Mouse (Mus musculus): ENCODE data around the gene Pxylp1. TPM values are rescaled to one million over a fixed set of nuclear protein-coding genes. Genes with fewer than 3 reads are reported as not detected.

The Pxylp1 gene
- polyA plus RNA-seq, 1 experiment, result 6.6 TPM

DNA sequence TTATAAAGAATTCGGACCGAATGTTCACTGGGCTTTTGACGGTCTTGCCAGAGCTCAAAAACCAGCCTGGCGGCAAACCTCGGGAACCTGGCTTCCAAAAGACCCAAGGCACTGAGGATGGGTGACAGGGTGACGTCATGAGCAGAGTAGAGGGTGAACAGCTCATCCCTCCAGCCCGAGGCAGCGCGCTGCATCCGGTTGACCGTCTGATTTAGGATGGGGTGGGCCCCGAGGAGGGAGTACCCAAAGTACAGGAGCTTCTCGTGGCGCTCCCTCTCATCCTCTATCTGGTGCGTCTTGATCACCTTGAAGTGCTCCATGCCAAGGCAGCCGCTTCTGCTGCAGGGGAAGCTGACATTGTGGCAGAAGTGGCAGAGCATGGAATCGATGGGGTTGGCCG lies 67.6 kb downstream of the Pxylp1 start:
- DNase-seq (ENCODE audit: low spot score), result no peak

DNA sequence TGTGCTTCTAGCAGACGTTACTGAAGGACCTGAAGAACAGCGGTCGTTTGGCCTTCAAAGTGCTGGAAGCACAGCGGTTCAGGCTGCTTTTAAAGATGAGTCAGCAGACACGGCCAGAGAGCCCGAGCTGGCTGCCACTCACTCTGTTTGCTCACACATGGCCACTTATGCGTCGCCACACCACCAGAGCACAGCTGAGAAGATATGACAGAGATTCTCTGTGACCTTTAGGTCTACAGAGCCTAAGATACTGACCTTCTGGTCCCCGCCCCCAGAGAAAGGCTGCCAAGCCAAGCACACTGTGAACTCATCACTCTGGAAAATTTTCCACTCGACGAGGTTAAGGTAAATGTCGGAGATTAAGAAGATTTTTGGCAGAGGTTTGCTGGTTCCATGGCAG lies 68.4 kb downstream of the Pxylp1 start:
- DNase-seq (ENCODE audit: low spot score), result no peak

DNA sequence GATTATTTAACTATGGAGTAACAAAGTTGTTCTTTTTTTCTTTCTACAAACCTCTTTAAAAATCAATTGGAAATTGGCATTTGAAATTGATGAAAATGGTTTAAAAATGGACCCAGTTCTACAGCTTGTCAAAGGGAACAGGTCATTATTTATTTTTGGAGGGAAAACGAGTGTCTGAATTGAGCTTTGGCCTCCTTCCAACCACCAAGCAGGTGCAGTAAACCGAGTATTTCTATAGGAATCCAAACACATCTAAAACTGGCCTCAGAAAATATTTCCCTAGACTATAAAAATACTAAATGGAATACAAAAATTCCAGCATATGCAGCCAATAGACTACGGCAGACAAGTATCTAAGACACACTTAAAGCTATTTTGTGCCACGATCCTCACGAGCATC lies 68.9 kb downstream of the Pxylp1 start:
- no peak for DNase-seq (ENCODE audit: low spot score)

DNA sequence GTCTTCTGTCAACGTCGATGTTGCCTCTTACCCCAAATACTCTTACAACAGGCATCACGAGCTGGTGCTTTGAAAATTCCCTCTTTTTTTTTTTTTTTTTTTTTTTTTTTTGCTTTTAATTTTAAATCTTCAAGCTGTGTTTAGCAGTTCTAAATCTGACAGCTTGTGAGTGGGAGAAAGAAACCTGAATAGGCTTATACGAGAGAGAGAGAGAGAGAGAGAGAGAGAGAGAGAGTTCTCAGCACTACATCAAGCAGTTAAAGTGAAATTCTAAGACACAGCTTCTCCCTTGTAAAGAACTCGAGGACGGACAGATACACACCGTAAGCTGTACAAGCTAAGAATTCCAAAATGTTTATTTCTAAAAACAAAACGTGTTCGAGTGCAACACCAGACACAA lies 69.5 kb downstream of the Pxylp1 start:
- no peak for DNase-seq (ENCODE audit: low spot score)

DNA sequence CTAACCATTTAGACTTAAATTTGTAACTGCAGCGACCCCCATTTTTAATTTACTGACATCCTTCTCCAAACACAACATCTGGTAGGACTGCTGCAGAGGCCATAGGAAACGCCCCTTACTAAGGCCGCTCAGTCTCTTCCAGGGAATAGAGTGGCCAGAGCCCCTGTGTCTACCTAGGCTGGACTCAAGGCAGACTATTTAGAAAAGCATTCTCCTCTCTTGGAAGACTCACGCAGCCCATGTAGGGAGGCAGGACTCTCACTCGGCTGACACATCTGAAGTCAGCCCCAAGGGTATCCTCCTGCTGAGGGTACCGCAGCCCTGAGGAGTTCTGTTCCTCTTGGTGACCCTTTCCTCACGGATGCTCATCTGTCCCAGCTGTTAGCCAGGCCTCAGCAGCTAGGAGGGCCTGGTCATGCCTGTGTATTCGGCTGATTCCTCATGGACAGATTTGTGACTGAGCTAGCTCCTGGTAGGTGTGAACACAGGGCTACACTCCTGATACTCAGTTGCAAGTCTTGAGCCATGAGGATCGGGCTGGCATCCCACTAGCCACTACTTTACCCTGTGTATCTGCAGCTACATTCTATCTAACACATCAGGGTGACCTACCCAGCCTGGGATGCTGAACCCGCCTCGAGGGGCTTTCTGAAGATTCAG lies 73.5 kb downstream of the Pxylp1 start:
- no peak for DNase-seq (ENCODE audit: low spot score)

DNA sequence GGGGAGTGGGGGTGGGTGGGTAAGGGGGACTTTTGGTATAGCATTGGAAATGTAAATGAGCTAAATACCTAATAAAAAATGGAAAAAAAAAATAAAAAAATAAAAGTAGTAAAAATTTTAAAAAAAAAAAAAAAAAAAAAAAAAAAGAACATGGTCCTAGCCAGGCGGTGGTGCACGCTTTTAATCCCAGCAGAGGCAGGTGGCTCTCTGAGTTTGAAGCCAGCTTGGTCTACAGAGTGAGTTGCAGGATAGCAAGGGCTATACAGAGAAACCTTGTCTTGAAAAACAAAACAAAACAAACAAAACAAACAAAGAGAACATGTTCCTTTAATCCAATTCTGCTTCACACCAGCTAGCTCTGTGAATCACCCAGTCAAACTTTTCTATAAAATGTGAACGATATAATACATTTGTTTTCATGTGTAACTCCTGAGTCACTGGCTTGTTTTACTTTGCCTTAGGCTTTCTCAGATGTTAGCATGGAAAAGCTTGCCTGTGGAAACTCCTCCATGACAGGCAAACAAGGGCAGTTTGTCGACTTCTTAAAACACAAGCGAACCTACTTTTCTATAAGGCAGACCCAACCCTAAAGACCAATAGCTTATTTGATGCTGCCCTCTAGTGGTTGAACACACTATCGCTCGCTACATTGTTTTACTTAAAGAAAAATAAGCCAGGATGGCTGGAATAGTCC lies 74.2 kb downstream of the Pxylp1 start:
- DNase-seq (ENCODE audit: low spot score), result no peak

DNA sequence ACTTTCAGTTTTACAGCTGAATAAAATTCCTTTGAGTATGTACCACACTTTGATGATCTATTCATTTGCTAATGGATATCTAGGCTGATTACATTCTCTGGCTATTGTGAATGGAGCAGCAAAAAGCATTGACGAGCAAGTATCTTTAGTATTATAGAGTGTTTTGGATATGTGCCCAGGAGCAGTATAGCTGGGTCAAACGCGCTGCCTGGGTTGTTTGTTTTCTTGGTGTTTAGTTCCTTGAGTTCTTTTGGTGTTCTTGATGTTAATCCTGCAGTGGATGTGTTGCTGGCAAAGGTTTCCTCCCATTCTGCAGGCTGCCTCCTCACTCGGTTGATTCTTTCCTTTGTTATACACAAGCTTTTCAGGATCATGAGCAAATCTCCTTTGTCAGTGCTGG lies 80.5 kb downstream of the Pxylp1 start:
- no peak for DNase-seq (ENCODE audit: low spot score)

DNA sequence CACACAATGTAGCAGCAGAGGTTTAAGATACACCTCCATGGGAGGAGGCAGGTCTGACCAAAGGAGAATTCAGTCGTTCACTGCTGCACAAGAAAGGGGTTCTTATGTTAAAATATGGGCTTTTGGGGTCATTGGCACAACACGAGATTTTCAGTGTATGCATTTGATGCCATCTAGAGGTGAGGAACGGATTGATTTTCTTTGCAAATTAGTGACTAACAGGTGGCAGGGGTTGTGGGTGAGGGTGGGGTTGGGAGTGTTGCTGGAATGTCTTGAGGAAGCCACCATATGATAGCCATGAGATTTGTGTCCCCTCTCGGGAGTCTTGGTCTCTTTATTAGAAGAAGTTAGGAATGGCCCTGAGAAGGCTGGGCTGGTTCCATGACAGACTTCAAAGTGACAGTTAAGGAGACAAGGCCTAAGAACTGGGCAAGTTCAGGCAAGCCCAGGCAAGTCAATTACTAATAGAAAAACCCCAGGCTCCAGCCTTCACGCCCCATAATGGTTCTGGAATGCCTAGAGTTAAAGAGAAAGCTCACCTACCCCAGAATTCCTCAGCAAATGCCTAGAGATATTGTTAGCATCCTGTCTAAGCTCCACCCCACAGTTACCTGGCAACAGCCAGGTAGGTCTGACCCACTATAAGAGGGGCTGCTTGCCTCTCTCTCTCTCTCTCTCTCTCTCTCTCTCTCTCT lies 92.2 kb downstream of the Pxylp1 start:
- no peak for DNase-seq (ENCODE audit: low spot score)

DNA sequence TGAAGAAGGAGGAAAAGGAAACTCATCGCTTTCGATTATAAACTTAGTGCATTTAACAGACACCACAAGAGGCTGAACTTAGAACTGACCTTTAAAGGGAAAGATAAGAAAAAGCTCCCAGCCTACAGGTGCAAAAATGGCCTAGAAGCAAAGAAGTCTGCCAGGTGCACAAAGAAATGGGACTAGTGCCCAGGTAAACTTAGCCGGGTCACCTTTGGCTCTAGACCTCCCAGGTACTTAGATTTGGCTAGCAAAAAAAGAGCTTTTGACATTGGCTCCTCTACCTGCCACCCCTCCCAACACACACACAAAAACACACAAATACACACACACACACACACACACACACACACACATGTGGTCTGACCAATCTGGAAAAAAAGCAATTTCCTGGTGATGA lies 95.2 kb downstream of the Pxylp1 start:
- DNase-seq (ENCODE audit: low spot score), result no peak

DNA sequence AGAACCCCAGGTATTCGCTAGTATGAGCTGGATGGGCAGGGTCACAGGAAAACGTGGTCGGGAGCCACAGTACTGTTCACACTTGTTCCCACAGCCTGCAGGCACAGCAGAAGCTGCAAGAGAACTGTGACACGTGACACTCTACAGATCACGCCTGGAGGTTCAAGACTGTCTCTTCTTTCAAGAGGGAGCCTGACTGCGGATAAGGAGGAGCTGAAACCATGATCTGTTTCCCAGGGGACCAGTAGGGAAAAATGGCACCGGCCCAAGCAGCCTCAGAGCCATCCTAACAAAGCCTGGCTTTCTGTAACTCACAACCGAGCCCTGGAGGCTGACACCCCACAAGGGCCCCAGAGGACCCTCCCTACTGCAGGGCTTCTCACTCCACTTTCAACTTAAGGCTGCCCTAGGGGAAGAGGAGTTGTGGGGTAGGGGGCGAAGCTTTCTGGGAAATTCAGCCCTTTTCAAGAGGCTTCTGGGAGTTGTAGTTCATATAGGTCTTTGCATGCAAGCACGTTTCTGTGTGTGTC lies 97.0 kb downstream of the Pxylp1 start:
- no peak for DNase-seq (ENCODE audit: low spot score)

DNA sequence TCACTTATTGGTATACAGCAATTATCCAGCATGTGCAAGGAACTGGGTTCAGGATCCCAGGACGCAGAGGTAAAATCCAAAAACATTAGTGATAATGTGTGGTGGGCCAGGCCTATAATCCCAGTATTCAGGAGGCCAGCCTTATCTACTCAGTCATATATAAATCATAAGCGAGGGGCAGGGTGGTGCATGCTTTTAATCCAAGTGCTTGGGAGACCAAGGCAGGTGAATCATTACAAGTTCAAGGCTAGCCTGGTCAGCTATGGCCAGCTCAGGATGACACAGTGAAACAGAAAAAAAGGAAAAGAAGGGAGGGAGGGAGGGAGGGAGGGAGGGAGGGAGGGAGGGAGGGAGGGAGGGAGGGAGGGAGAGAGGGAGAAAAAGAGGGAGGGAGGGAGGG lies 97.9 kb downstream of the Pxylp1 start:
- no peak for DNase-seq (ENCODE audit: low spot score)

DNA sequence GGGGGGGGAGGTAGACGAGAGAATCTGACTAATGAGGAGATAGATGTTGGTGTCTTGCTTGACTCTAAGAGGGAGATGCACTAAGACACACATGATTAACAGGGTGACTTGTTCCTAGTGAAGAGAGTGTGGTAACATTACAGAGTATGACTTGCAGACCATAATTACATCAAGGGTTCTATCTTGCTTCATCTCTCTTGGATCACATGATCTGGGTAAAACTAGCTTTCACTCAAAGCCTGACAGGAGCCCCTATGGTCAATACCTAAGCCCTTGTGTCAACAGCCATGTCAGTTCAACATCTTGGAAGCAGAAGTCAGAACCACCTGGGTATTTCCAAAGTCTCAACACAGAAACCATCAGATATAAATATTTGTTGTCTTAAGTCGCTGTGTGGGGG lies 99.9 kb downstream of the Pxylp1 start:
- DNase-seq (ENCODE audit: low spot score), result no peak

DNA sequence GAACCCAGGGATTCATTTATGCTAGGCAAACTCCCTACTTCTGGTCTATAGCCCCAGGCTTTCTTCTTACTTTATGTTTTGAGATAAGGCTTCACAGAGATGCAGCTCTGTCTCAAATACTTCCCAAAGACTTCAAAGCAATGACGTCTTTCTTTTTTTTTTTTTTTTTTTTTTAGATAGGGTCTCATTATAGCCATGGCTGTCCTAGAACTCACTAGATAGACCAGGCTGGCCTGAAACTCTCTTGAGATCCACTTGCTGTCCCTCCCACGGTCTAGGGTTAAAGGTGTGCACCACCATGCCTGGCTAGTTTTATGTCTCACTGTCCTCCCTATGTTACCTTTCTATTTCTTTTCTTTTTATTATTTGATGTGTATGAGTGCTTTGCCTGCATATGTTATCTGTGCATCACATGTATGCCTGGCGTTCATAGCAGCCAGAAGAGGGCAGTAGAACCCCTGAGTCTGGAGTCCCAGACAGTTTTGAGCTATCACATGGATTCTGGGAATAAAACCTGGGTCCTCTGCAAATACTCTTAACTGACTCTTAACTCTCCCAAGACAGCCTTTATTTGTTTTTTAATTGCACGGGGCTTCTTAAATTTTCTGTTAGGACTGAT lies 102.0 kb downstream of the Pxylp1 start:
- DNase-seq (ENCODE audit: low spot score), result no peak

DNA sequence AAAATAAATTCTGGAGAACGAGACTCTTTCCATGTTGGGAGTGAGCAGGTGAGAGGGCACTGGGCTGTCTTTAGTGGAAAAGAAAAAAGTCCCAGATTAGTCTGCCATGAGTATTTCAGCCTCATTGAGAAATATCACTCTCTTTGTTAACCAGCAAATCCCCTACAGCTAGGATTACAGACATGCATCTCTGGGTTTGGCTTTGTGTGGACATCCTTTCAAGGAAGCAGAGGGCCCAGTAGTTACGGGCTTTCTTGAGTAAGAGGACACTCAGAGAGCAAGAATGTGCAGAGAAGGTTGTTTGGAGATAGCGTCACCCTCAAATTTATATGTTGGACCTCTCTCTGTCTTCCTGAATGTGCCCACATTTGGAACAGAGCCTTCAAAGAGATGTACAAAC lies 102.6 kb downstream of the Pxylp1 start:
- DNase-seq (ENCODE audit: low spot score), result no peak

DNA sequence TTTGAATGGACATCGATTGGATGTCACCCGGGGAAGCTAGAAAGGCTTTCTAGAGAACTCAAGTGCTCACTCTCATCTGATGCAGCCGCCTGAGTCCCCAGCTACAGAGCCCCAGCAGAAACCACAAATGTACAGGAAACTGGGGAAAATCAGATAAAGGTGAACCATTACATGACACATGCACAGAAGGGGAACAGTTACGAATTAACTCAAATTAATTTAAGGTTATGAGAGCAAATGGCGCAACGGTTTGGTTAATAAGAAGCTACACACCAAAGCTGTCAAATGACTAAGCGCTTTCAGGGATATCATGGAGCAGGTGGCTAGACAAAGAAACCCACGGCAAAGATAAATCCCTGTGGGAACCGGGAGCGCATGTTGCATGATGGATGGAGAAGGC lies 104.7 kb downstream of the Pxylp1 start:
- DNase-seq (ENCODE audit: low spot score), result no peak

DNA sequence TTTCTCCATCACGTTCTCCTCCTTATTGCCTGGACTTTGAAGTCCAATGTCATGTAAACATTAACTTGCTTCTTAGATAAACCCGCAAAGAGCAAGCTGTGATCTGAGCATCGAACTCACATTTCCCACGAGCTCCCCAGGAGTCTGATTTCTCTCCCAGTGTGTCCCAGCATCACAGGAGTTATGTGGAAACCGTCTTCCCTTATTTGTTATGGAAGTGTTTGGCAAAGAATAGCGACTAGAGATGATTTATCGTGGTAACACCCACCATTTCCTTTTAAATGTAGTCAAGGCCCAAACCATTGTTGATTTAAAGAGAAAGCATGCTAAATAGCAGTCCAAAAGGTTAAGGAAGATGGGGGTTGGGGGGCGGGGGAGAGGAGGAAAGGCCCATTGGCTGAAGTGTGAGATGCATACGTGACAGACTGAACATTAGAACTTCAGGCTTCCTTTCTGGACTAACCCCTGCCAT lies 106.6 kb downstream of the Pxylp1 start:
- no peak for DNase-seq (ENCODE audit: low spot score)

DNA sequence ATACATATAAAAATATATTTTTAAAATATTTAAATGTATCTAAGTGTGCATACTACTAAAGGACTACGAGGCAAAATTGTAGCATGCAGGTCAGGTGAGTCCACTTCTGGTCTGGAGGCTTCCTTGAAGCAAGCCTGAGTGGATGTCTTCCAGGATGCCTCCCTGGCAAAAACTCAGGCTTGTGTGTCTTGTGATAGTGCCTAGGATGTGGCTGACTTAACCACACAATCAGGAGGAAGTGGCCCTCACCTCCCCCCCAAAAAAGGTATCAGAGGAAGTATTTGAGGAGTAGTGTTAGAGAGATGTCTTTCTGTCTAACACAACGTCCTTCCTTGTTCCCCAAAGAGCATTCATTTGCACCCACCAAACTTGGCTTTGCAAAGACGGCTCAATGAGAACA lies 107.3 kb downstream of the Pxylp1 start:
- no peak for DNase-seq (ENCODE audit: low spot score)

DNA sequence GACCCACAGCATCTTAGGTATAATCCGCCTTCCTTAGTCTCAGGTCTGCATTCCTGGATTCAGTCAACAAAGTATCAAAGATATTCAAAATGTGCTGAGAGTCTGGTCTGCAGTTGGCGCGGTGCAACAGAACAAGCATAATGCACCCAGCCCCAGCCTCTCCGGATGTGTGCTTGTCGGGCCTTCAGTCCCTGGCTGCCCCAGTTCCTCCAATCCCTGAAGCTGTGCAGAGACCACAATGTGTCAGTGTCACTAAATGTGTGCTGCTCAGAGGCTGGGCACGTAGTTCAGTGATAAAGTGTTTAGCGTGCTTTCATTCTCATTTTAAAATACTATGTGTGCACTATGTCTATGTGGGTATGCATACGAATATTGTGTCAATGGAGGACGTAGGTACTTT lies 108.8 kb downstream of the Pxylp1 start:
- no peak for DNase-seq (ENCODE audit: low spot score)

DNA sequence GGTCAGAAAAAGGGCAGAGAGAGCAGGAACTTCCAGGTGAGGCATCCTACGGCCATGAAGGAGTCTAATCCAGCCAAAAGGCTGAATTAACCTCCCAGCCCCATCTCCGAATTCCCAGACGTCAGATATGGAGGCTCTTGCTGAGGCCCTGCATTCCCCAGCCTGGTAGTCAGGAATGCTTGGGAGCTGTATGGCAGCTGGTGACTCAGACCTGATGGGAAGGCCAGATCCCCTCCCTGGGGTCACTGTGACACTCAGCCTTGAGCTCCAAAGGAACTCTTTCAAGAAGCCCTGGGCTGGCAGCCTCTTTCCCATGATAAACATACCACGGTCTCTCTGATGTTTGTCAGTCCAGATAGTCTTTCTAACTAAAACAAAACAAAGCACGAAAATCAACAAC lies 109.2 kb downstream of the Pxylp1 start:
- no peak for DNase-seq (ENCODE audit: low spot score)

DNA sequence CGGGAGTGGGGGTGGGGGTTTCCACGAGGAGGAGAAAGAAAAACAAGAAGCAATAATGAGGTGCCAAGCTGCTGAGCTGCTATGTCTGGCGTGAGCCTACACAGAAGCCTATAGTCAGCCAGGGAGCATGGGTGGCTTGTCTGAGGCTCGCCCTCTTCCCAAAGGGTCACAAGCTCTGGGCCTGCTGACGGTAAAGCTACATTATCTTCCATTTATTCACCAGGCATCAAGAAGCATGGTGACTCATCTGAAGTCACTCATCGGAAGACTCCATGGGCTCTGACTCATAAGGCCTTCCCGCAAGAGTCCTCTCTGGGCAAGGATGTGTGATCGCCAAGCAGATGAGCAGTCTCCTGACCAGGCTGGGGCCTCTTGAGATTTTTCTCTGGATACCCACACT lies 110.4 kb downstream of the Pxylp1 start:
- no peak for DNase-seq (ENCODE audit: low spot score)

Data from urinary bladder, adult 2 months (tissue).